Mouse (Mus musculus) lung, postnatal 0 days (tissue): Measurements from ENCODE around the gene Dsp.

Experiments used
- CTCF ChIP-seq: IDR thresholded peaks from 2 replicates; pipeline ENCODE4 v1.5.1; 2016; ENCODE audit warnings: antibody characterized with exemption, mild to moderate bottlenecking
- EP300 ChIP-seq: IDR thresholded peaks from 2 replicates; pipeline ENCODE4 v1.6.1; 2016; ENCODE audit warnings: antibody characterized with exemption, mild to moderate bottlenecking, control low read depth

DNA sequence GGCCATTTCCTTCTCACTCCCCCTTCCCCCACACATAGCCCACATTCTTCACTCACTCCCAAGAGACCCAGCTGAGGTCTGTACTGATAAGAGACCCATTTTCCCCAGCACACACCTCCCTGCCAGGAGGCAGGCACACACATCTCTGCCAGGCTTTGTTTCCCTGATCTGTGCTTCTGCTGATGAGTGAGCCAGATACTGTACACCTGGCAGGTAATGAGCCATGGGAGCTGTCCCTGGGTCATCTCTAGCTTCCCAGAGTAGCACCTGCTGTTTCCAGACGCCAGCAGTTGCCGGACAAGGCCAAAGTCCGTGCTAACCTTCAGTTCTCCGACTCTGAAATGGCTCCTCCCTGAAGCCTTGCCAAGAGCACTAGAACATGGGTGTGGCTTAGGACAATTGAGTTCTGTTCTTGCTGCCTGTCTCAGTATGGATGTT lies 19.6 kb downstream of the Dsp start:
- TF ChIP-seq EP300 = no peak
- TF ChIP-seq CTCF = no peak
